Mouse (Mus musculus) kidney, adult 2 months (tissue): ENCODE results near the gene Yipf3. TPM values are rescaled to one million over a fixed set of nuclear protein-coding genes. Genes with fewer than 3 reads are reported as not detected.

ENCODE experiments used
- DNase-seq: peaks from one replicate; pipeline ENCODE4 v3.0.0; 2021
- H3K27ac ChIP-seq: fragments of 200-500 bp; 2 replicates; pipeline ENCODE4 v1.5.1; 2012; ENCODE audit warnings: low read depth, low read length, control low read depth, inconsistent platforms; ENCODE audit not compliant: insufficient read depth
- H3K27me3 ChIP-seq: fragments of 200-500 bp; replicated peaks from 2 replicates; pipeline ENCODE4 v1.6.1; 2012; ENCODE audit warnings: mild to moderate bottlenecking, moderate library complexity, low read length, inconsistent platforms; ENCODE audit not compliant: control insufficient read depth, insufficient read depth
- H3K36me3 ChIP-seq: fragments of 200-500 bp; 2 replicates; pipeline ENCODE4 v1.6.1; 2012; ENCODE audit warnings: mild to moderate bottlenecking, moderate library complexity, low read length, inconsistent platforms; ENCODE audit not compliant: control insufficient read depth, insufficient read depth
- H3K4me1 ChIP-seq: fragments of 200-500 bp; 2 replicates; pipeline ENCODE4 v1.6.1; 2011; ENCODE audit warnings: low read length; ENCODE audit not compliant: control insufficient read depth, insufficient read depth
- H3K4me3 ChIP-seq: fragments of 200-500 bp; 2 replicates; pipeline ENCODE4 v1.5.1; 2011; ENCODE audit warnings: mild to moderate bottlenecking, low read depth, low read length, control low read depth; ENCODE audit not compliant: insufficient read depth
- CTCF ChIP-seq: fragments of 200-500 bp; conservative IDR thresholded peaks from 2 replicates; pipeline ENCODE4 v1.5.1; 2011; ENCODE audit warnings: low read depth, mild to moderate bottlenecking, control low read depth, low read length, moderate library complexity, mixed read lengths; ENCODE audit not compliant: insufficient read depth, insufficient read length
- POLR2A ChIP-seq: fragments of 200-500 bp; IDR thresholded peaks from one replicate; pipeline ENCODE4 v1.6.1; 2011; ENCODE audit warnings: low read depth, low read length, control low read depth
- WGBS: fragments of 180-500 bp; shearing (Covaris S2); methylation state at CpG from one replicate; pipeline ENCODE4 v1.1.7; 2018; 5-methylcytosine and 5-hydroxymethylcytosine counted together
- polyA plus RNA-seq: library from polyadenylated mRNA; depleted of rRNA; stranded (reverse); fragments of >200 nt; gene quantifications from 2 replicates; pipeline ENCODE4 v1.2.3, GENCODE M21; 2012

Gene Yipf3
- polyA plus RNA-seq, 1 experiment = 246 TPM

- no peaks in the 10 kb centered on the region for H3K27me3 ChIP-seq
- TF ChIP-seq CTCF = no peak
- TF ChIP-seq POLR2A = no peak
Observed at GRCm38 (mm10) chr17:46242993-46243392, 4.9 kb upstream of the Yipf3 start.

GRCm38 (mm10) chr17:46243624-46244023 is 4.3 kb upstream of the Yipf3 start:
- WGBS = 40% methylated on average over 2 of the region's 2 CpGs
- Histone ChIP-seq H3K4me3 (no peak overlapping the region), H3K27me3 (no peaks in the 10 kb centered on the region), H3K36me3 (peaks cover 2% of the 10 kb centered on the region; the same call in 1 of the 2 replicates), H3K27ac (no peak overlapping the region), H3K4me1 (peaks cover 7% of the 10 kb centered on the region; the same call in 1 of the 2 replicates)
- peak; percentile 76 for DNase-seq
- TF ChIP-seq POLR2A (no peak), CTCF (no peak)

More at GRCm38 (mm10) chr17:46242993-46243392, 4.9 kb upstream of the Yipf3 start:
- peak; percentile 40 for DNase-seq
- Histone ChIP-seq H3K36me3 (peaks cover 2% of the 10 kb centered on the region; the same call in 1 of the 2 replicates), H3K27ac (no peak overlapping the region), H3K4me1 (peaks cover 7% of the 10 kb centered on the region; the same call in 1 of the 2 replicates), H3K4me3 (no peak overlapping the region)
- WGBS = 57% methylated on average over 4 of the region's 4 CpGs

GRCm38 (mm10) chr17:46244579-46244978 is 3.3 kb upstream of the Yipf3 start:
- H3K27ac ChIP-seq = no peak overlapping the region
- peak; percentile 25 for DNase-seq
- no peak for TF ChIP-seq CTCF
- no peak for TF ChIP-seq POLR2A

GRCm38 (mm10) chr17:46248189-46248522 is 276 bp downstream of the Yipf3 start:
- no peaks in the 10 kb centered on the region for H3K27me3 ChIP-seq
- WGBS = under 1% methylated on average over 37 of the region's 37 CpGs
- TF ChIP-seq CTCF (no peak), POLR2A (no peak)
- peak overlapping the region; percentile 77 for H3K27ac ChIP-seq
- H3K36me3 ChIP-seq = no peaks in the 10 kb centered on the region
- peaks cover 7% of the 10 kb centered on the region; the same call in 1 of the 2 replicates for H3K4me1 ChIP-seq
- peak overlapping the region; percentile 95 for H3K4me3 ChIP-seq
- no peak for DNase-seq

More at GRCm38 (mm10) chr17:46244579-46244978, 3.3 kb upstream of the Yipf3 start:
- Histone ChIP-seq H3K4me3 (no peak overlapping the region), H3K4me1 (peaks cover 7% of the 10 kb centered on the region; the same call in 1 of the 2 replicates), H3K36me3 (peaks cover 2% of the 10 kb centered on the region; the same call in 1 of the 2 replicates), H3K27me3 (no peaks in the 10 kb centered on the region)
- WGBS = 62% methylated on average over 10 of the region's 10 CpGs

GRCm38 (mm10) chr17:46251174-46251573 is 3.3 kb downstream of the Yipf3 start:
- peak; percentile 26 for DNase-seq
- Histone ChIP-seq H3K27me3 (no peaks in the 10 kb centered on the region), H3K4me3 (no peak overlapping the region), H3K4me1 (peaks cover 10% of the 10 kb centered on the region; the same call in 1 of the 2 replicates), H3K27ac (no peak overlapping the region), H3K36me3 (no peaks in the 10 kb centered on the region)
- WGBS = 70% methylated on average over 7 of the region's 7 CpGs
- TF ChIP-seq POLR2A = no peak
- TF ChIP-seq CTCF = peak; percentile 34; the same call in 1 of the 2 replicates

GRCm38 (mm10) chr17:46252571-46253451 is 4.9 kb downstream of the Yipf3 start:
- Histone ChIP-seq H3K27me3 (no peaks in the 10 kb centered on the region), H3K4me1 (peaks cover 3% of the 10 kb centered on the region; the same call in 1 of the 2 replicates), H3K36me3 (no peaks in the 10 kb centered on the region), H3K27ac (no peak overlapping the region), H3K4me3 (no peak overlapping the region)
- DNase-seq = peak; percentile 50
- TF ChIP-seq POLR2A = no peak
- TF ChIP-seq CTCF = peak; percentile 41; the same call in 1 of the 2 replicates
- WGBS = 57% methylated on average over 14 of the region's 14 CpGs
